Mouse (Mus musculus): ENCODE measurements at regions not wholly inside any gene's neighbourhood (a gene's known extent, or its start where the extent isn't known, plus 50 kb on each side); places are given as distances from the start of the nearest gene placed in this dataset.
"Not testable (repeated sequence)": the region's sequence is repeated elsewhere in the genome, so short reads cannot be mapped to it uniquely, and the experiment has no call there.

DNA sequence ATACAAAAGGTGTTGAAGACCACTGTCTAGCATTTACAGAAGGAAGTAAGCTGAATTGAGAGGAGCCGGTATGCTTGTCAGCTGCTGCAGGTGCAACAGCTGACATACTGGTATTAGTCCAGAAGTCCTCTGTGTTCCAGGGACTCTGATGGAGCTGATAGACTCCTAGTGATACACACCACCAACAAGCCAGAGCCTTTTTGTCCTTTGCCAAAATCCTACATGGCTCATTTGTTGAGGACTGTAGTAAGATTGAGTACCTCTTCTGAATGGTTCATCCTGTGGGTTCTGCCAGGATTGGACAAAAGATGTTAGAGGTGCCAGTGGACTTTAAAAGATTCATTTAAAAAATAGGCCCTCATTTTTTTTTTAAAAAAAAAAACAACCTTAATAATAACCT is 129.4 kb upstream of the Tmem185a start:
- DNase-seq (ENCODE audit: low spot score in 2 of 2) = no peak
- intact Hi-C loops (cut with DNase I) = no loop called here

GRCm38 (mm10) chrX:70582344-70582743 is 105.4 kb upstream of the Tmem185a start:
- intact Hi-C loops (cut with DNase I) = loop anchor here (5.0 kb wide), 2 partner anchors 470 to 730 kb away; partner anchors contain the start of gene Mamld1
- peak; percentile 57 to 67 for DNase-seq (ENCODE audit: low spot score in 2 of 2)

GRCm38 (mm10) chrX:70580171-70580570 is 103.2 kb upstream of the Tmem185a start:
- DNase-seq (ENCODE audit: low spot score in 2 of 2) = peak in 1 of 2 experiments; percentile 21
- intact Hi-C loops (cut with DNase I) = loop anchor here (5.0 kb wide), 2 partner anchors 472 to 732 kb away; partner anchors contain the start of gene Mamld1

DNA sequence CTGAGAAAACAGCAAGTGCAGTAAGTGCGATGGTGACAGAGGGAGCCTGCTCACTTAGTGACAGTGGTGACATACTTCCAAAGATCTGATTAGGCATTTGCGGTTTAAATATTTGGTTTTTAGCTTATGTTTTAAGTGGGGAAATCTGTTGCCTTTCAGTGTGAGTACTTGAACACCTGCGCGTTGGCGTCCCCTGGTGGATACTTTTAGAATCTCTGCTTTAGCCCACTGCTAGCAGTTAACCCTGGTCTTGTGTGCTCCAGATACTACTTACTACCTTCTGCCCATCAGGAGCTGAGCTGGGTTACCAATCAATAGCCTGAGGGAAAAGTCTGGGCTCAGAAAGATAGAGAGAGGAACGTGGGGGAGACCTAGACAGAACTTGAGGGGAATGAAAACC is 97.3 kb upstream of the Tmem185a start:
- DNase-seq (ENCODE audit: low spot score in 2 of 2); intact Hi-C loops (cut with DNase I): not testable (repeated sequence)

- DNase-seq (ENCODE audit: low spot score in 2 of 2); intact Hi-C loops (cut with DNase I): not testable (repeated sequence)
Measured at GRCm38 (mm10) chrX:70570586-70570985, 93.6 kb upstream of the Tmem185a start.

GRCm38 (mm10) chrX:70569339-70569979 is 92.5 kb upstream of the Tmem185a start:
- intact Hi-C loops (cut with DNase I) = loop anchor here (5.0 to 10.0 kb wide), 3 partner anchors 95 to 1735 kb away; partner anchors contain the start of gene Tmem185a
- not testable (repeated sequence) for DNase-seq (ENCODE audit: low spot score in 2 of 2)
